Mouse (Mus musculus) spleen, adult 12 weeks (tissue): ENCODE measurements around the gene Srrd.
A peak's percentile ranks its signal among the peaks of the same experiment; 100 is the strongest.
"Not testable (repeated sequence)": the region's sequence is repeated elsewhere in the genome, so short reads cannot be mapped to it uniquely, and the experiment has no call there.

Experiments
- DNase-seq: peaks from one replicate; pipeline ENCODE4 v3.0.0; 2022; ENCODE audit warnings: low spot score

The Srrd gene

GRCm38 (mm10) chr5:112356322-112356721 is 13.5 kb upstream of the Srrd start:
- no peak for DNase-seq

- DNase-seq = no peak
These were observed 13.1 kb upstream of the Srrd start, which contains the start of gene Gm6583 for GRCm38 (mm10) chr5:112355910-112356309. Gene Gm6583, minus strand, starts transcription at chr5:112356033.

- no peak for DNase-seq
These were observed 12.7 kb upstream of the Srrd start for GRCm38 (mm10) chr5:112355493-112355892.

DNA sequence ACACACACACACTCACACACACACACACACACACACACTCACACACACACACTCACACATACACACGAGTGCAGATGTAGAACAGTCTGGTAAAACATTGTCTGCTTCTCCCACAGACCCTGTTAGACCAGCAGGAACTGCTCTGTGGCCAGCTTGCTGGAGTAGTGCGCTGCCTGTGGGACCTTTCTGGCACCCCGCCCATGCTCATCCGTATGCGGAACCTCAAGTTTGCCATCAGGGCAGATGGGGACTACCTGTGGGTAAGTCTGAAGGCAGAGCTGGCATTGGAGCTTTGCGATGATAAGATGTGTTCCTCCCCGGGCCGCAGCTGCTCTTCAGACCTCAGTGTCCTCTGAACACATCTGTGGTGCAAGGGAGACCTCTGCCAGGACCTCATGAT is 6.3 kb upstream of the Srrd start:
- no peak for DNase-seq

DNA sequence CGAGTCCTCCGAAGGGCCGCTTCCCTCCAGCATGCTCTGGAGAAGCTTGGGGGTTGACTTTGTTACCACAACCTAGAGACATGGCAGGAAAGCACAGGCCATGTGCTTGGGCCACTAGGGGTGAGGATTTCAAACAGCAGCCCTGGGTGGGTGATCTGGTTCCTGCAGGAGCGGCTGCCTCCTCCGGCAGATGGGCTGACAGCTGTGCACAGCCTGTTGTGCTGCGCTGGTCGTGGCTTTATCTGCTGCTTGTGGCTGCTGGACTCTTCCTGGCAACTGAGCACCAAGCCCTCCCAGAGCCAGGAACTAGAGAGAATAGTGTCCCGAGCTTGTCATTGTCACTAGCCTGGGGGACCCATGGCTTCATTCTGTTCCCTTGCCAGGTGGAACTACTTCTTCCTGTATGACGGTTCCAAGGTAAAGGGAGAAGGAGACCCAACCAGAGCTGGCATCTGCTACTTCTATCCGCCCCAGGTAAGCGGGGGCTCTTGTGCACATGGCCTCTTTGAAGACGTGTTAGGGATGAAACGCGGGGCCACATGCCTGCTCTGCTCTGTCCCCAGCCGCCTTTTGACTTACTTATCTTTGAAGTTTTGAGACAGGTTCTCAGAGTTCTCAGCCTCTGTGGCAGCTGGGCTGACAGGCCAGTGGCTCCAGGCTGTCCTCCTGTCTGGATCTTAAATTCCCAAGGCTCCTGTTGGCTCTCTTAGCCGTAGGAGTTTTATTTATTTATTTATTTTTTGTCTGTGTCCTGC is 3.5 kb upstream of the Srrd start:
- DNase-seq = no peak

DNA sequence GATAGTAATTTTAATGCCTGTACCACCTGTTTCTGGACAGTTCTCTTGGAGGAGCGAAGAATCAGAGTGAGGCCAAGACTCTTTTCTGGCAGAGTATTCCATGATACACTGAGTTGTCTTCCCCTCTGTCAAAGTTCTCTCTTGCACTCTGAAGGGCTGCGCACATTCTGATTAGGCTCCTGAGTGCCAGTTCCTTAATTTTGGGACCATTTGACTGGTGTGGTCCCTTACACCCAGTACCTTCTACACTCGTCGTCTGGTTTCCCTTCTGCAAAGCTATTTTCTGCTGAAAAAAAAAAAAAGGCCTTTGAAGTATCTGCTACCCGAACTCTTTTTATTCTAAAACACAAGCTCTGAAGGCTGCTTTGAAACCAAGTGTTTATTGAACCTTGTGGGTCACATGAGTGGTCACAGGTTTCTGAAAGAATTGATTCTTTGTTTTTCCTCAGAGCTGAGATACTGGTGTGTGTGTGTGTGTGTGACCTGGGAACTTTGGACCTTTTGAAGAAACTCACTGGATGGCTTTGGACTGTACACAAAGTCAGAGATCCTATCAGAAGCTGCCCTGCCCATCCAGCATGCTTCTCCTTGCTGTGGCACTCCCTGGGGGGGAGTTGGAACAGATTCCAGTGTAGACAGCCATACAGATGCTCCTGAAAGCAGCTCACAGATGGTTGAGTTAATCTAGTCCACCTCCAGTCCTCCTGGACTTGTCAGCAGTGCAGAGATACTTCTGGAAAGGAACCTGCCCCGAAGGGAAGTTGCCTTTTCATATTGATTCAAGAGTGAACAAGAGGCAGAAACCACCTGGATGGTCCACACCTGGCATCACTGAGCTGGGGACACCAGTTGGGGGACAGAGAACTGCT is 1.5 kb upstream of the Srrd start:
- DNase-seq = no peak

GRCm38 (mm10) chr5:112343205-112343595 is 360 bp upstream of the Srrd start:
- no peak for DNase-seq

DNA sequence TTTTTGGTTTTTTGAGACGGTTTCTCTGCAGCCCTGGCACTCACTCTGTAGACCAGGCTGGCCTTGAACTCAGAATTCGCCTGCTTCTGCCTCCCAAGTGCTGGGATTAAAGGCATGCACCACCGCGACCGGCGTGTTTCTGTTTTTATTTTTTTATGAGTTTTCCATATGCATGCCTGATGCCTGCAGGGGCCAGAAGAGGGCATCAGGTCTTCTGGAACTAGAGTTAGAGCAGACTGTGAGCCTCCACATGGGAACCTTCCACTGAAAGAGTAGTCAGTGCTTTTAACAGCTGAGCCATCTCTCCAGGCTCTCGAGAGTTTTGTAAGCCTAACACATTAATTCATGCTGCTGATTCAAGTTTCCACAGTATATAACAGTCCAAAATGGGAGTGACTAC is 3.6 kb downstream of the Srrd start:
- no peak for DNase-seq

GRCm38 (mm10) chr5:112337004-112337403 is 5.8 kb downstream of the Srrd start:
- DNase-seq = no peak

DNA sequence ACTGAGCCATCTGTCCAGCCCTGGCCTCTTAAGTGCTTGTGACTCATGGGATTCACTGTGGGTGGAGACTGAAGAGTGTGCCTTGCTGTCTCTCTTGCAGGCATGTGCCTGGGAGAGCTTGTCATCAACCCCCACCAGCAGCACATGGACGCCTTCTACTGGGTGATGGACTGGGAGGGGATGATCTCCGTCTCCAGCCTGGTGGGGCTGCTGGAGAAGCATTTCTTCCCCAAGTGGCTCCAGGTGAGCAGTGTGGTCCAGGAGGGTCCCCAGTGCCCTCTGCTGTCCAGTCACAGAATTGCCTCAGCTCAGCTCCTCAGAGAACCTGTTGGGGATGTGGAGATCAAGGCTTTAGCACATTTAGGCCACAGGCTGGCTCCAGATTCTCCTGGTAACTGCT is 7.4 kb downstream of the Srrd start:
- peak; percentile 35 for DNase-seq

DNA sequence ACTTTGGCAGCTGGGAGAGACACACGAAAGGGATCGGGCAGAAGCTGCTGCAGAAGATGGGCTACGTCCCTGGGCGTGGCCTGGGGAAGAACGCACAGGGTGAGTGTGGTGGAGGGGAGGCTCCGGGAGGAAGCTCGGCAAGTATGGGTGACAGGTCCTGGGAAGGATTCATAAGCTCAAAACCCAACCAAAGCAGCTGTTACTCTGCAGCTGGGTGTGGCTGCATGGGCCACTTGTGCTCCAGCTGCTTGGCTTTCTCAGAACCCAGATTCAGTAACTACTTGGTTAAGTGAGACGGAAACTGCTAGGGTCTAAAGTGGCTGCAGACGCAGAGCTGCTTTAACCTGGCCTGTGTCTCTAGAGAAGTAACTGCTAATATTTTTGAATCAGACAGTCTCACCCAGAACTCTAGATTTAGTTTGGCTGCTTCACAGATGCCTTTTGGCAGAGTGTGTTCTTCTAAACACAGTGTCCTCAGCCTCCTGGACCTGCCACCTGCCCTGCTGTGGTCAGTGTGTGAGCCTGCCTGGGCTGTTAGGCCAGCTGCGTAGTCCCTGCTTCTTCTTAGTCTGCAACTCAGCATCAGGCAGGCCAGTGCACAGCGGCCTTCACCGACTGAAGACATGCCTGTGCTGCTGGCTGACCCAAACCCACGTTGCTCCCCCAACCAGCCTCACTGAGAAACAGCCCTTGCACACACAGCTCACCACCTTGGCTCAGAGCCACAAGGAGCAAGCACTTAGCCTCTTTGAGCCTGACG is 12.9 kb downstream of the Srrd start:
- DNase-seq = no peak

DNA sequence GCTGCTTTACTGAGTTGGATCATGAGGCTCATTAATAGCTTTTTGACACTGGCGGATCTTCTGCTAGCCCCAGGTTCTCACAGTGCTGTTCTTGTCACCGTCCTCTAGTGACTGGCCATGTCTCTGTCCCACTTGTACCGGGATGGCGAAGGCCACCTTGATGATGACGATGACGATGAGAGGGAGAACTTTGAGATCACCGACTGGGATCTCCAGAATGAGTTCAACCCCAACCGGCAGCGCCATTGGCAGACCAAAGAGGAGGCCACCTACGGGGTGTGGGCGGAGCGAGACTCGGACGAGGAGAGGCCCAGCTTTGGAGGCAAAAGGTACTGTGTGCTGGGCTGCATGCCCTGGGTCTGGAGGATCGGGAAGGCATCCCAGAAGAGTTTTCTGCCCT is 15.0 kb downstream of the Srrd start:
- DNase-seq = no peak

DNA sequence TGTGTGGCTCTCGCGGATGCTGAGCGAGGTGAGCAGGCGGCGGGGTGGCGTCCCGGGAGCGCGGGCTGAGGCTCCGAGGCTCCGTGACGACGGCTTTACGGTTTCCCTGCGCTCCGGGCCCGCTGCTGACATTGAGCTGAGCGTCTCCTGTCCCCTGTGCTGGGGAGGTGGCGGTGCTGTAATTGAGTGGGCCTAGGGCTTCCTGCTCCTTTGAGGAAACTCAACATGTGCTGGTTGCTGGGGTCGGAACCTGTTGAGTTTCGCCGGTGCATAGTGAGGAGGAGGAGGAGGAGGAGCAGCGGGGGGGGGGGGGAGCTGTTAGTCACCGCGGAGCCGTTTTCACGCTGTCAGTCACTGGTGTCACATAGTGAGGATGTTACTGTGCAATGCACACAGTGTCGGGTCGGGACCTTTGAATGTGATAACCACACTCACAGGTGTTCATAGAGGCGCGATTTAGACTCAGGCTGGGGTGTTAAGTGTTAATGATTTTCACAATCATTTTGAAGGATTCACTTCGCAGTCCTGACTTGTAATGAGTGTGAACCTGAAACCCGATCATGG is 16.3 kb downstream of the Srrd start:
- DNase-seq = no peak

GRCm38 (mm10) chr5:112325546-112326445 is 17.0 kb downstream of the Srrd start, which contains the start of gene Tfip11:
Gene Tfip11, plus strand, starts transcription at chr5:112326358.
- peak; percentile 88 for DNase-seq

- peak; percentile 41 for DNase-seq
These were observed 17.9 kb downstream of the Srrd start for GRCm38 (mm10) chr5:112324637-112325545.

DNA sequence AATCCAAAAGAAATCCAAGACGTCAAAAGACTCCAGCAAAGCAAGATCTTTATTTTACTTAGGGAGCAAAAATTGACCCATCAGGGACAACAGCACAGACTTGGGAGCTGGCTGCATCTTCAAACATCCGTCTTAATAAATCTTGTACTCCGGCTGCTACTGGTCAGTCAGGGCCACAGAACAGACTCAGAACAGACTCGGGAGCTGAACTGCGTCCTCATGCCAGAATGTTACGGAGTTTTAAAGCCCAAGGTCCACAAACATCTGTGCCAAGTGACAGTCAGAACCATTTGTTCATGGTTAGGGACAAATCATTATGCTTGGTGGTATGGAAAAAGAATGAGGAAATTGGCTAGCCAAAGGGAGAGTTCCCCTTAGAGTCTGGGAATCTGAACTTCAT is 19.6 kb downstream of the Srrd start:
- DNase-seq = no peak

DNA sequence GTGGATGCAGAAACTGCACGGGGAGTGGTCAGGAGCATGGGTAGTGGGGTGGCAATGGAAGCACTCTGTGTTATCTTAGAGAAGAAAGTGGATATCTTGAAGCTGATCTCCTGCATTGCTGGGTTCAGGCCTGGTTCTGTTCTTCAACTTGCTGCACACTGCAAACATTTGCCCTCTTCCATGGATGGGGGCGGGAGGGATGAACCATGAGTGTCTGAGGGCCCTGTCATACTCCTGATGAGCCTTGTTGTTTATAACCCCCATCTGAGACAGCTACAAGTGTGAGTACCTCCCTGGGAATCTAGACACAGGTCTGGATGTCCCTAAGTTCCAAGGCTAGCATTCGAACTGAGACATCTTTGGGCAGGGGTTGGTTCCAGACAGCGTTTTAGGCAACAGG is 21.5 kb downstream of the Srrd start:
- no peak for DNase-seq

DNA sequence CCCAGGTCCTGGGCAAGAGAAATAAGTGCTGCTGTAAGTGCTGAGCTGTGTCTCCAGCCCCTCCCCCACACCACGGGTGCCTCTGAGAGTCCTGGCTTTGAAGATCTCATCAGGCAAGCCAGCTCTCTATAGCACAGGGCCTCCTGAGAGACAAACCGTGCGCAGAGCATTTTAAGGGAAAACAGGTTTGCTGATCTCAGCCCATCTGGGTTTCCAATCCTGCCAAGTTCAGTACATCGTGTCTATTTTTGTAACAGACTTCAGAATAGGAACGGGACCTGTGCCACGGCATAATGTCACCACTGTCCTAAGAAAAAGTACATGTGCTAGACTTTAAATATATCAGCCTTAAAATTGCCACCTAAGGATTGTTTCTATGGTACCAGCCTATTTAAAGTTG is 21.9 kb downstream of the Srrd start:
- no peak for DNase-seq

DNA sequence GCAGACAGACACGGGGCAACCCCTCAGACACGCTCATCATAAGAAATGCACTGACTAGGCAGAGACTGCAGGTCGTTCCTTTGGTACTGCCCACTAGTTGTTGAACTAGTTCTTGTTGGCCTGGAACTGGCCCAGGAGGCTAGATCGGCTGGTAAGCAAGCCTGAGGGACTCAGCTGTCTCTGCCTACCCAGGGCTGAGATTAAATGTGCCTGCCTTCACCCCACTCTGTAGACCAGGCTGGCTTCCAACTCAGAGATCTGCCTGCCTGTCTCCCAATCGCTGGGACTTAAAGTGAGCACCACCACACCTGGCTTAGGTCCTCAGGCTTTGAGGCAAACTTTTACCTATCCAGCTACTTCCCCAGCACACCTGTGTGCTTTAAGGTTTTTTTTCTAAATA is 22.5 kb downstream of the Srrd start:
- DNase-seq = no peak

DNA sequence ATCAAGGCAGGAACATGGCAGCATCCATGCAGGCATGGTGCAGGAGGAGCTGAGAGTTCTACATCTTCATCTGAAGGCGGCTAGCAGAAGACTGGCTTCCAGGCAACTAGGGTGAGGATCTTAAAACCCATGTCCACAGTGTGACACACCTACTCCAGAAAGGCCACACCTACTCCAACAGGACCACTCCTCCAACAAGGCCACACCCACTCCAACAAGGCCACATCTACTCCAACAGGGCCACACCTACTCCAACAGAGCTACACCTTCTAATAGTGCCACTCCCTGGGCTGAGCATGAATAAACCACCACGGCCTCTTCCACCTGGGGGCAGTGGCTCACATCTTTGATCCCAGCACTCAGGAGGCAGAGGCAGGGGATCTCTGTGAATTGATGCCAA is 23.5 kb downstream of the Srrd start:
- DNase-seq = not testable (repeated sequence)
